Mouse (Mus musculus): ENCODE measurements around the gene Sacm1l. TPM values are rescaled to one million over a fixed set of nuclear protein-coding genes. Genes with fewer than 3 reads are reported as not detected.

Gene Sacm1l
- total RNA-seq, 1 experiment from 2014 or later, result 53.1 TPM

Other genes starting within 250 kb of the Sacm1l start
- 141 and 175 TPM in 2 replicates for gene Lars2, start 162.8 kb upstream of the Sacm1l start, total RNA-seq (2017)
- gene Limd1, start 51.1 kb upstream of the Sacm1l start, total RNA-seq (2017), result 21.6 and 30.0 TPM in 2 replicates
- 0.19 and 0.37 TPM in 2 replicates for gene Slc6a20b, start 102.8 kb downstream of the Sacm1l start, total RNA-seq (2017)
- gene Ccr9, start 148.7 kb downstream of the Sacm1l start, total RNA-seq (2017), result 0.32 and 0.82 TPM in 2 replicates
- gene Slc6a20a, start 149.1 kb downstream of the Sacm1l start, total RNA-seq (2017), result 0.39 and 1.5 TPM in 2 replicates
- 36.9 and 39.3 TPM in 2 replicates for gene Lztfl1, start 187.9 kb downstream of the Sacm1l start, total RNA-seq (2017)

All from common myeloid progenitor, adult 5-6 weeks (primary cell).